Mouse (Mus musculus): ENCODE results near the gene Adtrp. TPM values are rescaled to one million over a fixed set of nuclear protein-coding genes. Genes with fewer than 3 reads are reported as not detected.

The Adtrp gene
- not detected for polyA plus RNA-seq (2015; fragmentation: Illumina TruSeq; extraction: RNeasy Lipid Tissue Mini Kit (QIAGEN cat#74804); ENCODE audit: insufficient read depth, low read depth, low replicate concordance)

DNA sequence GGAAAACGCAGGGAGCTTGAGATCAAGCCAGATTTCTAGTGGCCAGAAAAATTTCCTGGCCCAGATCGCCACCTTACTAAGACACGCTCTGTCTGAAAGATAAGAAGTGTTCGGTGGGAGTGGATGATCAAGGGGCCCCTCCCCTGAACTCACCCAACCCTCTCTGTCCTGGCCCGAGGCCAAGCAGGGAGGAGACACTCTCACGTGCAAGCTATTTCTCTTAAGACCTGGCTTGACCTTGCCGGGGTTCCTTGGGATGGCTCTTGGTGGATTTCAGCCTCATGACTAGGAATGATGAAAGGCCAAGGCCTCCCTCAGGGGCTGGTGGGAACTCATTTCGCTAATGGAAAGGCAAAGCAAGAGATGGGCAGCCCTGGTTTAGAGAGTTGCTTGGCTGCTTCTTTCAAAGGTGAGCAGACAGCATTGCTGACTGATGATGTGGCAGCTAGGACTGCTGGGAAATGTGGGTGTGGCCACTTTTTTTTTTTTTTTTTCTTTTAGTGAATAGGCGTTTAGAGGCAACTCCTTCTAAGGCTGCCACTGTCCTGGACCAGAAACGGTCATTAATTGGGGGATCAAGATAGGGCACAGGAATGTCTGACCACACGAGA, at the start of gene Adtrp:
TSS of gene Adtrp (minus strand) at position 169 of the 611 bp plus-strand sequence.

Other genes starting within 250 kb of the Adtrp start
- 2.3 TPM for gene Tmem170b, start 241.8 kb downstream of the Adtrp start, polyA plus RNA-seq (2015; fragmentation: Illumina TruSeq; extraction: RNeasy Lipid Tissue Mini Kit (QIAGEN cat#74804); ENCODE audit: insufficient read depth, low read depth, low replicate concordance)
- 4.0 TPM for gene Hivep1, start 204.3 kb upstream of the Adtrp start, polyA plus RNA-seq (2015; fragmentation: Illumina TruSeq; extraction: RNeasy Lipid Tissue Mini Kit (QIAGEN cat#74804); ENCODE audit: insufficient read depth, low read depth, low replicate concordance)